Mouse (Mus musculus): Measurements from ENCODE around the gene Nxn. TPM values are rescaled to one million over a fixed set of nuclear protein-coding genes. Genes with fewer than 3 reads are reported as not detected.
A peak's percentile ranks its signal among the peaks of the same experiment; 100 is the strongest.
"Not testable (repeated sequence)": the region's sequence is repeated elsewhere in the genome, so short reads cannot be mapped to it uniquely, and the experiment has no call there.

The Nxn gene
- polyA plus RNA-seq, 1 experiment from 2014 or later, result 77.6 TPM

DNA sequence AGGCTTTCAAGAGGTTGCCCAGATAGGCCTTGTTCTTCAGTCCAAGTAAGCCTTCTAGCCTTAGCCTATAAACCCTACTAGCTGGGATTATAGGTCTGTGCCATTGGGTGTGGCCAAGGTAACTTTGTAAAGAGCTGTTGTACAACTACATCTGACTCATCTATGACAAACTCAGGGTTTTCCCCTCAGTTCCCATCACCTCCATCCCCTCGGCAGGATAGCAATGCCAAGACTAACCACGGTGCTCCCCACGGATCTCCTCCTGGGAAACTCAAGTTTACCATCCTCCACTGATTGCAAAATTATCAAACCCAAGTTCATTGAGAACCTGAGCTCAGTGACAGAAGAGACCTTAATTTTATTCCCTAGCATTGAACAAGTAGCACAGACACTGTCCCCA, 162.8 kb downstream of the Nxn start:
- 93% methylated on average over 3 of the region's 3 CpGs for WGBS

DNA sequence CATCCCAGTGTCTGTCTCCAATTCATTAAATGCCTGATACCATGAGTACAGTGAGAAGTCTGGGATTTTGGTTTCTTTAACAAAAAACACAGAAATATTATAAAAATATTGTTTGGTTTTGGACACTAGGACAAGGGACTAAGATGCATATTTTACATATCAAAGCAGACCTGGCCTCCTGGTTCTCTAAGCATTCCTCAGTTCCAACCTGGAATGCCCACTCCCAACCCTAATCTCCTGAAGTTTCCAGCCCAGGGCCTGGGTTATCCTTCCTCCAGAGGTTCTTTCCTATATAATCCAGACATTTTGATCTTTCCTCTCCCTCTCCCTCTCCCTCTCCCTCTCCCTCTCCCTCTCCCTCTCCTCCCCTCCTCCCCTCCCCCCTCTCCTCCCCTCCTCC, 173.9 kb downstream of the Nxn start:
- H3K36me3 ChIP-seq, result peaks cover 61% of the 10 kb centered on the region
- H3K27me3 ChIP-seq, result no peaks in the 10 kb centered on the region
- no peak for ATAC-seq (ENCODE audit: insufficient number of reproducible peaks, insufficient read depth, low FRiP score, low TSS enrichment, low read depth)
- H3K9me3 ChIP-seq, result no peaks in the 10 kb centered on the region
- no peak overlapping the region for H3K27ac ChIP-seq
- no peak overlapping the region for H3K4me2 ChIP-seq
- no peak overlapping the region for H3K4me3 ChIP-seq
- no peak overlapping the region for H3K9ac ChIP-seq
- H3K4me1 ChIP-seq, result no peaks in the 10 kb centered on the region

More for the DNA sequence above, 162.8 kb downstream of the Nxn start:
- H3K27me3 ChIP-seq, result no peaks in the 10 kb centered on the region
- peaks cover 79% of the 10 kb centered on the region for H3K36me3 ChIP-seq
- ATAC-seq (ENCODE audit: insufficient number of reproducible peaks, insufficient read depth, low FRiP score, low TSS enrichment, low read depth), result no peak
- no peaks in the 10 kb centered on the region for H3K9me3 ChIP-seq
- H3K4me1 ChIP-seq, result no peaks in the 10 kb centered on the region
- H3K4me3 ChIP-seq, result no peak overlapping the region
- H3K4me2 ChIP-seq, result no peak overlapping the region
- no peak overlapping the region for H3K27ac ChIP-seq
- no peak overlapping the region for H3K9ac ChIP-seq

DNA sequence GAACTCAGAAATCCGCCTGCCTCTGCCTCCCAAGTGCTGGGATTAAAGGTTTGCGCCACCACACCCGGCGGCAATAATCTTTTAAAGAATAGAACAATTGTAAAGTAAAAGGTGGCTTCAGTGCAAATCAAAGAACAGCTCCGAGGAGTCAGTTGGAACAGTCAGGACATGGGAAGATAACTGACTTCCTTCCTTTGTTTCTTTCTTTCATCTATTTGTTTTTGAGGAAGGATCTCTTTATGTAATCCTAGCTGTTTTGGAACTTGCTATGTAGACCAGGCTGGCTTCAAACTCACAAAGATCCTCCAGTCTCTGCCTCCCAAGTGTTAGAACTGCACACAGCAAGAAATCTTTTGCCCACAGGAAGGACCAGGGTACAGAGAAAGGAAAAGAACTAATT, 174.3 kb downstream of the Nxn start:
- WGBS, result 90% methylated on average over 5 of the region's 5 CpGs
- ATAC-seq (ENCODE audit: insufficient number of reproducible peaks, insufficient read depth, low FRiP score, low TSS enrichment, low read depth), result no peak
- H3K4me2 ChIP-seq, result no peak overlapping the region
- peaks cover 65% of the 10 kb centered on the region for H3K36me3 ChIP-seq
- no peak overlapping the region for H3K27ac ChIP-seq
- no peaks in the 10 kb centered on the region for H3K4me1 ChIP-seq
- no peaks in the 10 kb centered on the region for H3K27me3 ChIP-seq
- H3K4me3 ChIP-seq, result no peak overlapping the region
- no peaks in the 10 kb centered on the region for H3K9me3 ChIP-seq
- H3K9ac ChIP-seq, result no peak overlapping the region

DNA sequence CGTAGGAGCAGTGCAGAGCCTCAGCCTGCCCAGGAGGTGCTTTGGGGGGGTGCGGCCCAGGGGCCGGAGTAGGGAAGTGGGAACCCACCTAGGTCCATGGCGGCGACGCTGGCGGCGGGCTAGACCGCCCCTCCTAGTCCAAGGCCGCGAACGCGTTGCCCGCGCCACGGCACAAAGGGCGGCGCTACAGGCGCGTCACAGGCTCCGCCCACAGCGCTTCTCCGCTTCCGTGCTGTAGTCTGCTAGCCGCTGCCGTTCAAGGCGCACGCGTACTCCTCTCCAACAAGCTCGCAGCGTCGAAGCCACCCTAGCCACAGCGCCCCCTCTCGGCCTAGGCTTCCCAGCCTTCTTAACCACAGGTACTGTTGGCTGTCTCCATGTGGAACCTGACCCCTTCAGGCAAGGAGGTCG, 181.5 kb downstream of the Nxn start, which contains the start of the genes Dbil5 and Gemin4:
TSS of gene Dbil5 (plus strand) at position 219 of the 411 bp plus-strand sequence.
TSS of gene Gemin4 (minus strand) at position 275 of the 411 bp plus-strand sequence.
- WGBS, result 0% methylated on average over 35 of the region's 35 CpGs

DNA sequence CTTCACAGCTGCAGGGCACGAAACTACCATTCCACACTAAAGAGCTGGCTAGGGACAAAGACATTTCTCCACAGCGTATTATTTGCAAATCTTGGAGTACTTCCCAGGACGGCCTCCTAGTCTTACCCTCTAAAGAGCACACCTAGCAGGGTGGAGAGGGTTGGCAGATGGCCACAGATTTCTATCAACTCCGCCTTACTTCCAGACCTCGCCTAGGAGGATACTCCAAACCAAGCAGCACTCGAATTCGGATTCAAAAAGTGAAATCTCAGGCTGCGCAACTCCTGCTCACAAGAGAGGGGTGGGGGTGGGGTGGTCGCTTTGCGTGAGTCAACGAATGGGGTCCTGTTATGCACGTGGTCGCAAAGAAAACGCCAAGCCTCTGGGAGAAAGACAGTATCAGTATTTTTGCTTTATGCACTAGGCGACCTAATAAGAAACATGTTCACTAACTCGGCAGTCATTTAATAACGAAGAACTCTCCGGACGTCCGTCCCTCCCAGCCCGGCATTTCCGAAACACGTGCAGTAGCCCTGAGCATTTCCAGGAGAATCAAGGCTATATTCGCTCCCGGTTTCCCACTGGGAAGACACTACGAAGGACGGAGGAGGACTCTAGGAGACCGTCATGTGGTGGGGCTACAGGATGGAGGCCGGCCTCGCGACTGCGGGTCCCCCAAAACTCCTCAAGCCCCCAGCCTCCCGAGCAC, 182.1 kb downstream of the Nxn start:
- 2% methylated on average over 33 of the region's 33 CpGs for WGBS
- H3K9me3 ChIP-seq, result no peaks in the 10 kb centered on the region
- H3K9ac ChIP-seq, result peak overlapping the region; percentile 94
- peaks cover 45% of the 10 kb centered on the region for H3K36me3 ChIP-seq
- peak overlapping the region; percentile 97 for H3K27ac ChIP-seq
- ATAC-seq (ENCODE audit: insufficient number of reproducible peaks, insufficient read depth, low FRiP score, low TSS enrichment, low read depth), result peak; percentile 8; the same call in 1 of the 2 replicates
- peak overlapping the region; percentile 73 for H3K4me2 ChIP-seq
- peak overlapping the region; percentile 84 for H3K4me3 ChIP-seq
- H3K27me3 ChIP-seq, result no peaks in the 10 kb centered on the region
- peaks cover 11% of the 10 kb centered on the region for H3K4me1 ChIP-seq

More for the DNA sequence above, 181.5 kb downstream of the Nxn start, which contains the start of the genes Dbil5 and Gemin4:
- Histone ChIP-seq H3K4me2 (peak within 1 kb of the TSS; percentile 73), H3K4me3 (peak within 1 kb of the TSS; percentile 84), H3K27ac (peak within 1 kb of the TSS; percentile 97), H3K36me3 (peaks cover 44% of the 10 kb centered on the region), H3K9me3 (no peaks in the 10 kb centered on the region), H3K9ac (peak within 1 kb of the TSS; percentile 94), H3K27me3 (no peaks in the 10 kb centered on the region), H3K4me1 (peaks cover 11% of the 10 kb centered on the region)
- peak; percentile 95 for ATAC-seq (ENCODE audit: insufficient number of reproducible peaks, insufficient read depth, low FRiP score, low TSS enrichment, low read depth)

DNA sequence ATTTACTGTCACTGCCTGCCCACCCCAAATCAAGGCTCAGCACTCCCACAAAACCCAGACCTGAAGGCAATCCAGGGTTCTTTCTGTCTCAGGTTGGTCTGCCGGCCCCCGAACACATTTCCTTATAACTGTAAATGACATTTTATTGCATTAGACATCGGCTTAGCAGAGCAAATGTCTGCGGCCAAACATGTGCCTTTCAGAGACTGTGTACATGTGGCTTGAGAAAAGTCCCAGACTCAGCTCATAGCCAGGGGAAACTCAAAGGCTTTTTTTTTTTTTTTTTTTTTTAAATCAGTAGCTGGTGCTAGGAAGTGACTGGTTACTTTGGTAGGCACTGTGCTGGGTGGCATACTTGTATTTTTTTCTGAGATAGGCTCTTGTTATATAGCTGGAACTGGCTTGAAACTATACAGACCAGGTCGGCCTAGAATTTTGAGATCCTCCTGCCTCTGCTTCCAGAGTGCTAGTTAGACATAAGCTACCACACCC, 182.8 kb downstream of the Nxn start:
- Histone ChIP-seq H3K4me3 (peak overlapping the region; percentile 84), H3K36me3 (peaks cover 43% of the 10 kb centered on the region), H3K4me1 (peaks cover 11% of the 10 kb centered on the region), H3K9ac (no peak overlapping the region; the same call in 1 of the 2 replicates), H3K27ac (peak overlapping the region; percentile 97), H3K9me3 (no peaks in the 10 kb centered on the region), H3K27me3 (no peaks in the 10 kb centered on the region), H3K4me2 (peak overlapping the region; percentile 73)
- ATAC-seq (ENCODE audit: insufficient number of reproducible peaks, insufficient read depth, low FRiP score, low TSS enrichment, low read depth), result no peak
- 87% methylated on average over 5 of the region's 5 CpGs for WGBS

DNA sequence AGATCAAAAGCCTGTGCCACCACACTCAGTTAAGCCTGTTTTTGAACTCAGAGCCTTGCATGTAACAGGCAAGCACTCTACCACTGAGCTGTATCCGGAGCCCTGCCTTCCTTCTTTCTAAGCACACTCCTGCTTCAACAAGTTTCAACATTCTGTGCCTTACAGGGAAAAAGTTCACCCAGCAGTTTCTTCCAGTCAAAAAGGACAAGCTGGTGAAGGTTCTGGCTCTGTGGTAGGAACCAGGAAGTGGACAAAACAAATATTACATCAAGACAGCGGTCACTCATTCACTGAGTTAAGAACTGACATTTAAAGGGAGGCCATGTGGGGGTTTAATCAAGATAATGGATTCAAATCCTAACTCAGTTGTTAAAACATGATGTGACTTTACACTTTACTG, 183.9 kb downstream of the Nxn start:
- H3K9me3 ChIP-seq, result no peaks in the 10 kb centered on the region
- peaks cover 14% of the 10 kb centered on the region for H3K4me1 ChIP-seq
- no peak overlapping the region for H3K4me2 ChIP-seq
- H3K36me3 ChIP-seq, result peaks cover 45% of the 10 kb centered on the region
- no peaks in the 10 kb centered on the region for H3K27me3 ChIP-seq
- H3K9ac ChIP-seq, result no peak overlapping the region
- no peak overlapping the region for H3K4me3 ChIP-seq
- WGBS, result 94% methylated on average over 2 of the region's 2 CpGs
- no peak for ATAC-seq (ENCODE audit: insufficient number of reproducible peaks, insufficient read depth, low FRiP score, low TSS enrichment, low read depth)
- H3K27ac ChIP-seq, result no peak overlapping the region

DNA sequence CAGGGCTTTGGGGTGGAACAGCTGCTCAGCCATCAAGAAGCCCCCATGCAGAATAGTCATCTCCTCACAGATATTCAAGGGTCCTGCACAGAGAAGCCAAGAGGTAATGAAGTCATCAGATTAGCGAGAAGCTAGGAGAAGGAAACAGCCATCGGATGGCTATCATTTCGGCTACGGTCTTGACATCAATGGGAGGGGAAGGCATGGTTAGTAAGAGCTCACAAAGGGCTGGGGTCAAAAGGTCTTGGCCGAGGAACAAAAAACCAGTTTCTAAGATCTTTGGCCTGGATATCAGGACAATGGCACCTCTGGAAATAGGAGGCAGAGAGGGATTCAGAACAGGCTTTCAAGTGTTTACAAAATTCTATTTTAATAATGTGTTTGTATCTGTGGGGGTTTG, 185.1 kb downstream of the Nxn start:
- no peak for ATAC-seq (ENCODE audit: insufficient number of reproducible peaks, insufficient read depth, low FRiP score, low TSS enrichment, low read depth)
- Histone ChIP-seq H3K9ac (no peak overlapping the region), H3K27me3 (no peaks in the 10 kb centered on the region), H3K4me3 (no peak overlapping the region), H3K27ac (no peak overlapping the region), H3K4me1 (peaks cover 15% of the 10 kb centered on the region), H3K4me2 (no peak overlapping the region), H3K36me3 (peaks cover 48% of the 10 kb centered on the region), H3K9me3 (no peaks in the 10 kb centered on the region)
- WGBS, result 81% methylated on average over 5 of the region's 5 CpGs

DNA sequence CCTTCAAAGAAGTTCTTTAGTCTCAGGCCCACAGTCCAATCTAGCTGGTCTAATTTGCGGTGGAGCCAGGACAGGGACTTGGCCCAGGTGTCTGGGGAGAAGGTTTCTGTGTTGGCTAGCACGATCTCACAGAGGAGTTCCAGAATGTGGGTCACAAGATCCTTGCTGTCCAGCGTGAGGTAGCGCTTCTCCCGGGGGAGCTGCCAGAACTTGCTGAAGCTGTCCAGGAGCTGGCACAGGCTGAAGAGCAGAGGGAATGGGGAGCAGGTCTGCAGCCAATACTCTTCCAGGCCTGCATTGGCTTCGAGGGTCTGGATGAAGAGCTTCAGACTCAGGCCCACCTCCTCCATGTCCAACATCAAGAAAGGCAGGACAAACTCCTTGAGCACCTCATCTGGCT, 187.3 kb downstream of the Nxn start:
- not testable (repeated sequence) for ATAC-seq (ENCODE audit: insufficient number of reproducible peaks, insufficient read depth, low FRiP score, low TSS enrichment, low read depth); H3K9me3 ChIP-seq; H3K9ac ChIP-seq; H3K4me3 ChIP-seq; H3K27me3 ChIP-seq; H3K27ac ChIP-seq; H3K4me2 ChIP-seq
- H3K36me3 ChIP-seq, result peaks cover 68% of the 10 kb centered on the region
- 97% methylated on average over 5 of the region's 6 CpGs for WGBS
- H3K4me1 ChIP-seq, result peaks cover 14% of the 10 kb centered on the region

DNA sequence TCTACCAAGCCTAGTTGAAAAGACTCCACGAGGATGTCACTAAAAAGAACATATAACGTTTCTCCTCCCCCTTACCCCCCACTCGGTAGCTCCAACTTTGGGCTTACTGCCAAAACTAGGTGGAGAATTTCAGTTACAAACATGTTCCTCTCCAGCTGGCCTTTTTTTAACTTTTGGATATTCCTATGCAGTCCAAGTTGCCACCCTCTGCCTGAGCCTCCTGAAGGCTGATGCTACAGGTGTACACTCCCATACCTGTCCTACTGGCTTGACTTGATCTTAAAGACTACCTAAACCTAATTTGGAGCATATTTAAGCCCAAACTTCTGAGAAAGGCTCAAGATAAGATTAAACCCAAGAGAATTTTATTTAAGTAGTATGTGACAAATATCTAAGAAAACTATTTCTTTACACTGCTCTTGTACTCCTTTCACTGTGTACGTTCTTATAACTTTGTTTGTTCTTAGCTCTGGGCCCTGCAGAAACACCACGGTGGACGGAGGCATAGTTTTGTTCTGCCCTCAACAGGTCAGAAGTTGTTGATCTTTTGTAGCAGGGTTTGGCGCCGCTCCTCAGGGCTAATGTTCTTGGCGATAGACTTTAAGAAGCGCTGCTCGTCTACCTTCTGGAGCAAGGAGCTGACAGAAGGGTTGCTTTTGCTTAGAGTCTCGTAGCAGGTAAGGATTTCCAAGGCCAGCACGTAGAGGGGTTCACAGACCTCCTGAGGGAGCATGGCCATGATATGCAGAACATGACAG, 188.5 kb downstream of the Nxn start:
- Histone ChIP-seq H3K4me3 (no peak overlapping the region), H3K27ac (no peak overlapping the region; the same call in 1 of the 2 replicates), H3K9me3 (no peaks in the 10 kb centered on the region), H3K4me2 (no peak overlapping the region), H3K4me1 (peaks cover 4% of the 10 kb centered on the region; the same call in 1 of the 2 replicates), H3K9ac (no peak overlapping the region), H3K27me3 (no peaks in the 10 kb centered on the region), H3K36me3 (peaks cover 80% of the 10 kb centered on the region)
- 81% methylated on average over 13 of the region's 13 CpGs for WGBS
- ATAC-seq (ENCODE audit: insufficient number of reproducible peaks, insufficient read depth, low FRiP score, low TSS enrichment, low read depth), result no peak

Measured in embryonic facial prominence, embryonic 13.5 days (tissue).